Mouse (Mus musculus) lung, postnatal 0 days (tissue): ENCODE measurements around the gene Vcl. TPM values are rescaled to one million over a fixed set of nuclear protein-coding genes. Genes with fewer than 3 reads are reported as not detected.

Source experiments
- ATAC-seq: fragments of 200-750 bp; cut with Nextera tagmentation; 2 replicates; pipeline ENCODE4 v1.8.0; 2017; ENCODE audit warnings: moderate library complexity
- DNase-seq: peaks from one replicate; pipeline ENCODE4 v3.0.0-alpha.2; 2016; ENCODE audit warnings: low spot score
- H3K27ac ChIP-seq: fragments of 300-500 bp; sonication (generic); 2 replicates; pipeline ENCODE4 v1.5.1; 2014; ENCODE audit warnings: antibody characterized with exemption, mild to moderate bottlenecking, low read length, mixed read lengths
- H3K27me3 ChIP-seq: fragments of 300-500 bp; sonication (generic); replicated peaks from 2 replicates; pipeline ENCODE4 v1.6.1; 2014; ENCODE audit warnings: low read length, mixed read lengths; ENCODE audit not compliant: insufficient read depth
- H3K36me3 ChIP-seq: fragments of 300-500 bp; sonication (generic); 2 replicates; pipeline ENCODE4 v1.6.1; 2014; ENCODE audit warnings: low read length, mixed read lengths; ENCODE audit not compliant: insufficient read depth
- H3K4me1 ChIP-seq: fragments of 300-500 bp; sonication (generic); 2 replicates; pipeline ENCODE4 v1.6.1; 2014; ENCODE audit warnings: antibody characterized with exemption, low read depth, low read length, mixed read lengths; ENCODE audit not compliant: insufficient read depth
- H3K4me2 ChIP-seq: fragments of 300-500 bp; sonication (generic); replicated peaks from 2 replicates; pipeline ENCODE4 v1.6.1; 2014; ENCODE audit warnings: low read depth, mild to moderate bottlenecking, low read length, moderate library complexity, mixed read lengths
- H3K4me3 ChIP-seq: fragments of 300-500 bp; sonication (generic); 2 replicates; pipeline ENCODE4 v1.5.1; 2014; ENCODE audit warnings: low read depth, low read length
- H3K9ac ChIP-seq: fragments of 300-500 bp; sonication (generic); replicated peaks from 2 replicates; pipeline ENCODE4 v1.6.1; 2014; ENCODE audit warnings: low read depth, mild to moderate bottlenecking
- H3K9me3 ChIP-seq: fragments of 300-500 bp; sonication (generic); 2 replicates; pipeline ENCODE4 v1.6.1; 2016; ENCODE audit warnings: low read length, mixed read lengths
- CTCF ChIP-seq: IDR thresholded peaks from 2 replicates; pipeline ENCODE4 v1.5.1; 2016; ENCODE audit warnings: antibody characterized with exemption, mild to moderate bottlenecking
- EP300 ChIP-seq: IDR thresholded peaks from 2 replicates; pipeline ENCODE4 v1.6.1; 2016; ENCODE audit warnings: antibody characterized with exemption, mild to moderate bottlenecking, control low read depth
- WGBS: fragments of 180-500 bp; shearing (Covaris S2); extraction: QIAGEN DNeasy Blood & Tissue Kit; methylation state at CpG from one replicate; pipeline ENCODE4 v1.1.7; 2014; 5-methylcytosine and 5-hydroxymethylcytosine counted together
- polyA plus RNA-seq: library from polyadenylated mRNA; unstranded; fragments of >200 nt; fragmentation: Nextera tagmentation; extraction: Ambion mirVana; gene quantifications from 2 replicates; pipeline ENCODE4 v1.2.1, GENCODE M21; 2015

Vcl gene
- polyA plus RNA-seq, 1 experiment from 2014 or later: 42.8 TPM

GRCm38 (mm10) chr14:21077939-21078338, 148.7 kb downstream of the Vcl start:
- no peak overlapping the region for H3K9ac ChIP-seq
- H3K4me1 ChIP-seq: peaks cover 10% of the 10 kb centered on the region; the same call in 1 of the 2 replicates
- ATAC-seq (no peak), DNase-seq (no peak)
- no peak overlapping the region for H3K27ac ChIP-seq
- 74% methylated on average over 4 of the region's 4 CpGs for WGBS
- no peaks in the 10 kb centered on the region for H3K36me3 ChIP-seq
- no peaks in the 10 kb centered on the region for H3K27me3 ChIP-seq
- no peaks in the 10 kb centered on the region for H3K9me3 ChIP-seq
- TF ChIP-seq EP300 (no peak), CTCF (no peak)
- no peak overlapping the region for H3K4me2 ChIP-seq
- H3K4me3 ChIP-seq: no peak overlapping the region

GRCm38 (mm10) chr14:21078511-21078910, 149.3 kb downstream of the Vcl start:
- Histone ChIP-seq H3K27ac (no peak overlapping the region), H3K27me3 (no peaks in the 10 kb centered on the region), H3K4me2 (no peak overlapping the region), H3K36me3 (no peaks in the 10 kb centered on the region), H3K4me1 (peaks cover 10% of the 10 kb centered on the region; the same call in 1 of the 2 replicates), H3K4me3 (no peak overlapping the region), H3K9ac (no peak overlapping the region), H3K9me3 (no peaks in the 10 kb centered on the region)
- TF ChIP-seq CTCF (no peak), EP300 (no peak)
- ATAC-seq: no peak
- no peak for DNase-seq

- DNase-seq: no peak
- Histone ChIP-seq H3K9ac (no peak overlapping the region), H3K4me2 (no peak overlapping the region), H3K4me1 (peaks cover 13% of the 10 kb centered on the region), H3K36me3 (no peaks in the 10 kb centered on the region), H3K27ac (no peak overlapping the region), H3K27me3 (no peaks in the 10 kb centered on the region), H3K4me3 (no peak overlapping the region), H3K9me3 (no peaks in the 10 kb centered on the region)
- ATAC-seq: peak; percentile 55; the same call in 1 of the 2 replicates
- 65% methylated on average over 1 of the region's 1 CpGs for WGBS
- no peak for TF ChIP-seq CTCF
- peak; percentile 45 for TF ChIP-seq EP300
Observed at GRCm38 (mm10) chr14:21082823-21083222, 153.6 kb downstream of the Vcl start.

Other genes with a start within 250 kb of the Vcl start
- gene Fut11, start 234.4 kb upstream of the Vcl start, polyA plus RNA-seq: 24.2 and 26.3 TPM in 2 replicates
- gene Chchd1, start 226.4 kb upstream of the Vcl start, polyA plus RNA-seq: 109 and 114 TPM in 2 replicates
- gene Zswim8, start 221.8 kb upstream of the Vcl start, polyA plus RNA-seq: 21.7 and 24.1 TPM in 2 replicates
- gene Ndst2, start 194.8 kb upstream of the Vcl start, polyA plus RNA-seq: 12.9 and 15.6 TPM in 2 replicates
- gene Camk2g, start 135.3 kb upstream of the Vcl start, polyA plus RNA-seq: 36.6 and 40.2 TPM in 2 replicates
- 1.0 and 1.7 TPM in 2 replicates for gene Plau, start 92.7 kb upstream of the Vcl start, polyA plus RNA-seq
- 39.3 and 41.1 TPM in 2 replicates for gene Ap3m1, start 123.1 kb downstream of the Vcl start, polyA plus RNA-seq
- gene Adk, start 123.2 kb downstream of the Vcl start, polyA plus RNA-seq: 238 and 275 TPM in 2 replicates